Mouse (Mus musculus) midbrain, embryonic 12.5 days (tissue): ENCODE measurements at regions not wholly inside any gene's neighbourhood (a gene's known extent, or its start where the extent isn't known, plus 50 kb on each side); places are given as distances from the start of the nearest gene placed in this dataset.

Experiments
- ATAC-seq: fragments of 200-750 bp; cut with Nextera tagmentation; 2 replicates; pipeline ENCODE4 v1.8.0; 2017; ENCODE audit warnings: low read depth, moderate TSS enrichment, moderate library complexity; ENCODE audit not compliant: low FRiP score
- H3K27ac ChIP-seq: fragments of 300-500 bp; sonication (generic); replicated peaks from 2 replicates; pipeline ENCODE4 v1.5.1; 2016; ENCODE audit warnings: mild to moderate bottlenecking
- H3K27me3 ChIP-seq: fragments of 300-500 bp; sonication (generic); 2 replicates; pipeline ENCODE4 v1.6.1; 2016; ENCODE audit warnings: mild to moderate bottlenecking
- H3K36me3 ChIP-seq: fragments of 300-500 bp; sonication (generic); 2 replicates; pipeline ENCODE4 v1.6.1; 2016
- H3K4me1 ChIP-seq: fragments of 300-500 bp; sonication (generic); 2 replicates; pipeline ENCODE4 v1.6.1; 2016
- H3K4me2 ChIP-seq: fragments of 300-500 bp; sonication (generic); replicated peaks from 2 replicates; pipeline ENCODE4 v1.6.1; 2016; ENCODE audit warnings: mild to moderate bottlenecking, moderate library complexity
- H3K4me3 ChIP-seq: fragments of 300-500 bp; sonication (generic); 2 replicates; pipeline ENCODE4 v1.5.1; 2016; ENCODE audit warnings: mild to moderate bottlenecking
- H3K9ac ChIP-seq: fragments of 300-500 bp; sonication (generic); replicated peaks from 2 replicates; pipeline ENCODE4 v1.6.1; 2016; ENCODE audit warnings: mild to moderate bottlenecking, moderate library complexity
- H3K9me3 ChIP-seq: fragments of 300-500 bp; sonication (generic); 2 replicates; pipeline ENCODE4 v1.6.1; 2016; ENCODE audit warnings: mild to moderate bottlenecking
- WGBS: fragments of 180-500 bp; shearing (Covaris S2); methylation state at CpG from one replicate; pipeline ENCODE4 v1.1.7; 2016; 5-methylcytosine and 5-hydroxymethylcytosine counted together

GRCm38 (mm10) chr14:33821436-33821835 lies 102.0 kb upstream of the Gdf10 start:
- no peak for ATAC-seq
- Histone ChIP-seq H3K9me3 (no peaks in the 10 kb centered on the region), H3K36me3 (no peaks in the 10 kb centered on the region), H3K4me1 (0 out of 2 replicates have a peak, but pooled peaks cover 6% of the 10 kb centered on the region), H3K4me2 (no peak overlapping the region), H3K9ac (no peak overlapping the region), H3K27ac (no peak overlapping the region), H3K4me3 (no peak overlapping the region), H3K27me3 (no peaks in the 10 kb centered on the region)
- 94% methylated on average over 7 of the region's 7 CpGs for WGBS

GRCm38 (mm10) chr14:33824421-33824874 lies 98.9 kb upstream of the Gdf10 start:
- H3K4me1 ChIP-seq: 0 out of 2 replicates have a peak, but pooled peaks cover 6% of the 10 kb centered on the region
- ATAC-seq: no peak
- H3K9ac ChIP-seq: no peak overlapping the region
- H3K36me3 ChIP-seq: no peaks in the 10 kb centered on the region
- H3K27me3 ChIP-seq: no peaks in the 10 kb centered on the region
- no peak overlapping the region for H3K27ac ChIP-seq
- no peak overlapping the region for H3K4me2 ChIP-seq
- H3K9me3 ChIP-seq: no peaks in the 10 kb centered on the region
- WGBS: 37% methylated on average over 11 of the region's 11 CpGs
- no peak overlapping the region for H3K4me3 ChIP-seq

- no peak overlapping the region for H3K9ac ChIP-seq
- WGBS: 86% methylated on average over 12 of the region's 12 CpGs
- no peaks in the 10 kb centered on the region for H3K9me3 ChIP-seq
- ATAC-seq: no peak
- 0 out of 2 replicates have a peak, but pooled peaks cover 6% of the 10 kb centered on the region for H3K4me1 ChIP-seq
- no peaks in the 10 kb centered on the region for H3K27me3 ChIP-seq
- H3K4me3 ChIP-seq: no peak overlapping the region
- H3K4me2 ChIP-seq: no peak overlapping the region
- no peak overlapping the region for H3K27ac ChIP-seq
- no peaks in the 10 kb centered on the region for H3K36me3 ChIP-seq
Measured at GRCm38 (mm10) chr14:33826003-33826644, 97.3 kb upstream of the Gdf10 start.

- Histone ChIP-seq H3K9ac (no peak overlapping the region), H3K27me3 (no peaks in the 10 kb centered on the region), H3K9me3 (no peaks in the 10 kb centered on the region), H3K4me1 (no peaks in the 10 kb centered on the region), H3K36me3 (no peaks in the 10 kb centered on the region), H3K27ac (no peak overlapping the region), H3K4me3 (no peak overlapping the region), H3K4me2 (no peak overlapping the region)
- ATAC-seq: no peak
- 71% methylated on average over 14 of the region's 14 CpGs for WGBS
Measured at GRCm38 (mm10) chr14:33832650-33833319, 90.6 kb upstream of the Gdf10 start.

- Histone ChIP-seq H3K36me3 (no peaks in the 10 kb centered on the region), H3K4me2 (no peak overlapping the region), H3K9me3 (no peaks in the 10 kb centered on the region), H3K27me3 (no peaks in the 10 kb centered on the region), H3K4me3 (no peak overlapping the region), H3K9ac (no peak overlapping the region), H3K4me1 (no peaks in the 10 kb centered on the region), H3K27ac (no peak overlapping the region)
- 95% methylated on average over 11 of the region's 11 CpGs for WGBS
- ATAC-seq: no peak
Measured at GRCm38 (mm10) chr14:33836341-33836740, 87.0 kb upstream of the Gdf10 start.

- no peak overlapping the region for H3K27ac ChIP-seq
- no peaks in the 10 kb centered on the region for H3K36me3 ChIP-seq
- H3K4me3 ChIP-seq: no peak overlapping the region
- 88% methylated on average over 6 of the region's 6 CpGs for WGBS
- H3K4me1 ChIP-seq: no peaks in the 10 kb centered on the region
- ATAC-seq: no peak
- H3K4me2 ChIP-seq: no peak overlapping the region
- H3K9ac ChIP-seq: no peak overlapping the region
- no peaks in the 10 kb centered on the region for H3K27me3 ChIP-seq
- H3K9me3 ChIP-seq: no peaks in the 10 kb centered on the region
Measured at GRCm38 (mm10) chr14:33841821-33842220, 81.6 kb upstream of the Gdf10 start.

- H3K9ac ChIP-seq: no peak overlapping the region
- no peaks in the 10 kb centered on the region for H3K27me3 ChIP-seq
- H3K36me3 ChIP-seq: no peaks in the 10 kb centered on the region
- no peak overlapping the region for H3K27ac ChIP-seq
- H3K4me2 ChIP-seq: no peak overlapping the region
- no peak overlapping the region for H3K4me3 ChIP-seq
- no peak for ATAC-seq
- 90% methylated on average over 3 of the region's 3 CpGs for WGBS
- H3K4me1 ChIP-seq: no peaks in the 10 kb centered on the region
- no peaks in the 10 kb centered on the region for H3K9me3 ChIP-seq
Measured at GRCm38 (mm10) chr14:33853499-33853898, 69.9 kb upstream of the Gdf10 start.

GRCm38 (mm10) chr14:33854181-33854580 lies 69.2 kb upstream of the Gdf10 start:
- H3K4me3 ChIP-seq: no peak overlapping the region
- H3K36me3 ChIP-seq: no peaks in the 10 kb centered on the region
- no peak overlapping the region for H3K27ac ChIP-seq
- no peaks in the 10 kb centered on the region for H3K27me3 ChIP-seq
- H3K9ac ChIP-seq: no peak overlapping the region
- ATAC-seq: no peak
- no peaks in the 10 kb centered on the region for H3K9me3 ChIP-seq
- H3K4me1 ChIP-seq: no peaks in the 10 kb centered on the region
- no peak overlapping the region for H3K4me2 ChIP-seq
- WGBS: 93% methylated on average over 6 of the region's 6 CpGs

- H3K27ac ChIP-seq: no peak overlapping the region
- H3K27me3 ChIP-seq: no peaks in the 10 kb centered on the region
- no peaks in the 10 kb centered on the region for H3K36me3 ChIP-seq
- no peaks in the 10 kb centered on the region for H3K4me1 ChIP-seq
- no peak overlapping the region for H3K9ac ChIP-seq
- H3K9me3 ChIP-seq: no peaks in the 10 kb centered on the region
- ATAC-seq: no peak
- H3K4me2 ChIP-seq: no peak overlapping the region
- WGBS: 81% methylated on average over 6 of the region's 6 CpGs
- H3K4me3 ChIP-seq: no peak overlapping the region
Measured at GRCm38 (mm10) chr14:33856992-33857391, 66.4 kb upstream of the Gdf10 start.

- Histone ChIP-seq H3K9me3 (no peaks in the 10 kb centered on the region), H3K4me3 (no peak overlapping the region), H3K27ac (no peak overlapping the region), H3K27me3 (no peaks in the 10 kb centered on the region), H3K9ac (no peak overlapping the region), H3K4me2 (no peak overlapping the region), H3K4me1 (no peaks in the 10 kb centered on the region), H3K36me3 (no peaks in the 10 kb centered on the region)
- WGBS: 82% methylated on average over 1 of the region's 1 CpGs
- no peak for ATAC-seq
Measured at GRCm38 (mm10) chr14:33864796-33865195, 58.6 kb upstream of the Gdf10 start.

GRCm38 (mm10) chr14:33865746-33866145 lies 57.6 kb upstream of the Gdf10 start:
- Histone ChIP-seq H3K36me3 (no peaks in the 10 kb centered on the region), H3K4me3 (no peak overlapping the region), H3K27ac (no peak overlapping the region), H3K4me2 (no peak overlapping the region), H3K4me1 (no peaks in the 10 kb centered on the region), H3K9ac (no peak overlapping the region), H3K27me3 (no peaks in the 10 kb centered on the region), H3K9me3 (no peaks in the 10 kb centered on the region)
- no peak for ATAC-seq
- 83% methylated on average over 2 of the region's 2 CpGs for WGBS

GRCm38 (mm10) chr14:33867674-33868073 lies 55.7 kb upstream of the Gdf10 start:
- Histone ChIP-seq H3K36me3 (no peaks in the 10 kb centered on the region), H3K4me2 (no peak overlapping the region), H3K4me1 (no peaks in the 10 kb centered on the region), H3K27ac (no peak overlapping the region), H3K27me3 (no peaks in the 10 kb centered on the region), H3K9ac (no peak overlapping the region), H3K4me3 (no peak overlapping the region), H3K9me3 (no peaks in the 10 kb centered on the region)
- ATAC-seq: no peak
- 92% methylated on average over 3 of the region's 3 CpGs for WGBS
